In the genomic region with DNA sequence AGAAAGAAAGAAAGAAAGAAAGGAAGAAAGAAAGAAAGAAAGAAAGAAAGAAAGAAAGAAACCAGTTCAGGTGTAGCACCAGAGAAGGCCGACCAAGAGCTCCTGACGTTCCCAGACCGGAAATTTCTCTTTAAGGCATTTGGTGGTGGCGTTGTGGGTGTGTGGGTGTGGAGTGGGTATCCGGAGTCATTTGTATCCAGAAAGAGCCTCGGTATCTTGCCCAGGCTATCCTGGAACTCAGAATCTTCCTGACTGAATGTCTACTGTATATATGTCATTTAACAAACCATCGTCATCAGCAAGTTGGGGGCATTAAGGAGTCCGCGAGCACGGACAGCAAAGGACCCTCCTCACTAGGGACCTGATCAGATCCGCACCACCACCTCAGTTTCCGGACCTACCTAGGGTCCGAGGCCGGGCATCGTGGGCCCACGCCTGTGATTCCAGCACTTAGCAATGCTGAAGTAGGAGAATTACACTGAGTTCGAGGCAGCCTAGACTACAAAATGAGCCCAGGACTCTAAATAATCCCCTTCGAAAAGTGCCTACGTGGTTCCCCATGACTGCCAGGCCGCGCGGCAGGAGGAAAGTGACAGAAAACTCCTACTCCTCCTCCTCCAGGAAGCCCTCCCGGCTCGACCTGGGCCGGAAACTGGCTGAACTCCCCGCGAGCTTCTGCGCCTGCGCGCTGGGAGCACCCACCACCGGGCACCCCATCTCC, we compare ENCODE assay signal across 9 mouse cellular contexts. TPM values are rescaled to one million over a fixed set of nuclear protein-coding genes. Genes with fewer than 3 reads are reported as not detected.
A peak's percentile ranks its signal among the peaks of the same experiment; 100 is the strongest.
DNase-seq lines count a peak whose midpoint lies in the region; ATAC-seq and TF ChIP-seq lines count a peak whose summit lies in the region.
"Had no signal": no experiment of that assay in that cellular context is flagged by ENCODE, and none has a peak within 500 bp of the region (broad histone marks: within the 10 kb centered on the region; RNA-seq: fewer than 3 reads in every experiment).

No protein-coding gene starts in this region.

- H3K27ac ChIP-seq in heart, embryonic 10.5 days = peak overlapping the region; percentile 91
- H3K27ac ChIP-seq in forebrain, embryonic 10.5 days = peak overlapping the region; percentile 93
- peak overlapping the region; percentile 69 for H3K27ac ChIP-seq in liver, embryonic 14.5 days

- no peak for DNase-seq in heart, embryonic 10.5 days (ENCODE audit: low spot score)
- DNase-seq in heart, postnatal 10 days = no peak
- DNase-seq in 3T3-L1 (ENCODE audit: low read depth, low spot score) = peak; percentile 72
- no peak for DNase-seq in forebrain, embryonic 10.5 days (ENCODE audit: extremely low spot score, low spot score)
- no peak for DNase-seq in liver, embryonic 14.5 days (ENCODE audit: low read depth in 3 of 3, low spot score in 3 of 3)
- DNase-seq in urinary bladder, postnatal 10 days (ENCODE audit: low spot score) = no peak
- no peak for DNase-seq in gastrocnemius, postnatal 25 days
- no peak for DNase-seq in gastrocnemius, adult 18-20 months (ENCODE audit: low spot score)

- H3K27me3 ChIP-seq in heart, embryonic 10.5 days (ENCODE audit: insufficient read depth, poor library complexity, severe bottlenecking) = 0 out of 2 replicates have a peak, but pooled peaks cover 5% of the 10 kb centered on the region
- peaks cover 14% of the 10 kb centered on the region; the same call in 1 of the 2 replicates for H3K27me3 ChIP-seq in forebrain, embryonic 10.5 days (ENCODE audit: poor library complexity, severe bottlenecking)
- no peaks in the 10 kb centered on the region for H3K27me3 ChIP-seq in liver, embryonic 14.5 days (ENCODE audit: control insufficient read depth, insufficient read depth, low read length)
- H3K27me3 ChIP-seq: Patski had no signal

- intact Hi-C loops in heart, postnatal 10 days (cut with DNase I) = loop anchor here (1.0 kb wide), 2 partner anchors 20 to 24 kb away; partner anchors contain the start of gene Rpl18a

- TF ChIP-seq EP300 in liver, embryonic 14.5 days (IDR thresholded peaks at IDR 0.05; ENCODE audit: low read depth) = no peak

- peaks cover 47% of the 10 kb centered on the region for H3K4me1 ChIP-seq in heart, embryonic 10.5 days
- H3K4me1 ChIP-seq in forebrain, embryonic 10.5 days = peaks cover 44% of the 10 kb centered on the region
- H3K4me1 ChIP-seq in liver, embryonic 14.5 days (replicated peaks; ENCODE audit: control insufficient read depth in 2 of 2, insufficient read depth in 2 of 2, low read length in 1 of 2) = peaks cover 12 to 14% of the 10 kb centered on the region in 2 experiments

- peaks cover 5% of the 10 kb centered on the region; the same call in 1 of the 2 replicates for H3K36me3 ChIP-seq in heart, embryonic 10.5 days
- H3K36me3 ChIP-seq in forebrain, embryonic 10.5 days (replicated peaks) = peaks cover 12% of the 10 kb centered on the region
- H3K36me3 ChIP-seq in liver, embryonic 14.5 days (replicated peaks; ENCODE audit: control insufficient read depth, insufficient read depth, low read depth) = no peaks in the 10 kb centered on the region

- no peak for ATAC-seq in liver, embryonic 14.5 days (ENCODE audit: insufficient read depth)

- no peaks in the 10 kb centered on the region for H3K9me3 ChIP-seq in heart, embryonic 10.5 days
- no peaks in the 10 kb centered on the region for H3K9me3 ChIP-seq in forebrain, embryonic 10.5 days
- H3K9me3 ChIP-seq in liver, embryonic 14.5 days (ENCODE audit: control insufficient read depth, low read length) = no peaks in the 10 kb centered on the region

- 8% methylated on average over 31 of the region's 31 CpGs for WGBS in heart, embryonic 10.5 days
- 8% methylated on average over 31 of the region's 31 CpGs for WGBS in forebrain, embryonic 10.5 days
- 1% methylated on average over 31 of the region's 31 CpGs for WGBS in liver, embryonic 14.5 days (ENCODE audit: insufficient replicate concordance)

- peak overlapping the region; percentile 84 for H3K4me2 ChIP-seq in liver, embryonic 14.5 days (ENCODE audit: low read depth)

- TF ChIP-seq CTCF in liver, embryonic 14.5 days (IDR thresholded peaks at IDR 0.05; ENCODE audit: low read depth) = no peak

- H3K4me3 ChIP-seq in heart, embryonic 10.5 days = peak overlapping the region; percentile 71
- H3K4me3 ChIP-seq in forebrain, embryonic 10.5 days = peak overlapping the region; percentile 82
- H3K4me3 ChIP-seq in liver, embryonic 14.5 days (ENCODE audit: insufficient read depth in 1 of 2, low read depth in 2 of 2, low read length in 2 of 2) = peak overlapping the region; percentile 78 to 79

- peak overlapping the region; percentile 87 for H3K9ac ChIP-seq in liver, embryonic 14.5 days (replicated peaks)

RNA-seq across cellular contexts. Expression of gene Ccdc124, which starts 0.9 kb away (rescaled TPM):
- polyA plus RNA-seq in heart, embryonic 10.5 days (2016; fragmentation: Nextera tagmentation; extraction: Ambion mirVana) = 120 and 143 TPM in 2 replicates
- total RNA-seq in heart, postnatal 10 days (2021) = 10 to 100 TPM; 40.9 to 41.1 TPM
- 184 and 186 TPM in 2 replicates for polyA plus RNA-seq in forebrain, embryonic 10.5 days (2016; fragmentation: Nextera tagmentation; extraction: Ambion mirVana)
- polyA plus RNA-seq in liver, embryonic 14.5 days (2012; rRNA removed) = 20.4 and 34.3 TPM in 2 replicates
- 54.1 and 56.3 TPM in 2 replicates for polyA plus RNA-seq in liver, embryonic 14.5 days (2014; fragmentation: Nextera tagmentation; extraction: Ambion mirVana)
- total RNA-seq in gastrocnemius, postnatal 25 days (2021) = 10 to 100 TPM; 58.3 to 58.8 TPM
- 10 to 100 TPM; 72.6 to 76.5 TPM for total RNA-seq in gastrocnemius, adult 18-20 months (2021)

RNA-seq across cellular contexts. Expression of gene Kcnn1, which starts 9.7 kb away (rescaled TPM):
- 1.1 and 1.6 TPM in 2 replicates for polyA plus RNA-seq in heart, embryonic 10.5 days (2016; fragmentation: Nextera tagmentation; extraction: Ambion mirVana)
- 1 to 10 TPM; 3.1 to 3.7 TPM for total RNA-seq in heart, postnatal 10 days (2021)
- polyA plus RNA-seq in forebrain, embryonic 10.5 days (2016; fragmentation: Nextera tagmentation; extraction: Ambion mirVana) = 4.7 and 5.9 TPM in 2 replicates
- 0.27 and 0.34 TPM in 2 replicates for polyA plus RNA-seq in liver, embryonic 14.5 days (2012; rRNA removed)
- polyA plus RNA-seq in liver, embryonic 14.5 days (2014; fragmentation: Nextera tagmentation; extraction: Ambion mirVana) = 0.08 and 0.17 TPM in 2 replicates
- 10 to 100 TPM; 11.8 to 14.4 TPM for total RNA-seq in gastrocnemius, postnatal 25 days (2021)
- total RNA-seq in gastrocnemius, adult 18-20 months (2021) = 10 to 100 TPM; 18.2 to 21.1 TPM

RNA-seq across cellular contexts. Expression of gene Slc5a5, which starts 19.8 kb away (rescaled TPM):
- polyA plus RNA-seq in heart, embryonic 10.5 days (2016; fragmentation: Nextera tagmentation; extraction: Ambion mirVana) = 0.07 and 0.29 TPM in 2 replicates
- under 1 TPM in 1 of 2 experiments, not detected in 1; 0.10 TPM for total RNA-seq in heart, postnatal 10 days (2021)
- polyA plus RNA-seq in forebrain, embryonic 10.5 days (2016; fragmentation: Nextera tagmentation; extraction: Ambion mirVana) = 0.36 and 0.38 TPM in 2 replicates
- 0.06 and 0.10 TPM in 2 replicates for polyA plus RNA-seq in liver, embryonic 14.5 days (2012; rRNA removed)
- polyA plus RNA-seq in liver, embryonic 14.5 days (2014; fragmentation: Nextera tagmentation; extraction: Ambion mirVana) = 0.03 and 0.05 TPM in 2 replicates
- not detected for total RNA-seq in gastrocnemius, postnatal 25 days (2021)
- under 1 TPM in 1 of 2 experiments, not detected in 1; 0.07 TPM for total RNA-seq in gastrocnemius, adult 18-20 months (2021)

RNA-seq across cellular contexts. Expression of gene Rpl18a, which starts 24.4 kb away (rescaled TPM):
- 2,378 and 2,634 TPM in 2 replicates for polyA plus RNA-seq in heart, embryonic 10.5 days (2016; fragmentation: Nextera tagmentation; extraction: Ambion mirVana)
- 1,000 to 10,000 TPM; 1,171 to 1,193 TPM for total RNA-seq in heart, postnatal 10 days (2021)
- polyA plus RNA-seq in forebrain, embryonic 10.5 days (2016; fragmentation: Nextera tagmentation; extraction: Ambion mirVana) = 3,478 and 3,689 TPM in 2 replicates
- 2,449 and 2,899 TPM in 2 replicates for polyA plus RNA-seq in liver, embryonic 14.5 days (2012; rRNA removed)
- 3,155 and 3,211 TPM in 2 replicates for polyA plus RNA-seq in liver, embryonic 14.5 days (2014; fragmentation: Nextera tagmentation; extraction: Ambion mirVana)
- 100 to 1,000 TPM; 829 to 878 TPM for total RNA-seq in gastrocnemius, postnatal 25 days (2021)
- total RNA-seq in gastrocnemius, adult 18-20 months (2021) = 1,000 to 10,000 TPM; 1,014 to 1,053 TPM

RNA-seq across cellular contexts. Expression of gene Map1s, which starts 32.9 kb away (rescaled TPM):
- polyA plus RNA-seq in heart, embryonic 10.5 days (2016; fragmentation: Nextera tagmentation; extraction: Ambion mirVana) = 49.6 and 58.4 TPM in 2 replicates
- total RNA-seq in heart, postnatal 10 days (2021) = 10 to 100 TPM; 31.0 to 32.3 TPM
- 69.1 and 69.3 TPM in 2 replicates for polyA plus RNA-seq in forebrain, embryonic 10.5 days (2016; fragmentation: Nextera tagmentation; extraction: Ambion mirVana)
- 11.5 and 15.4 TPM in 2 replicates for polyA plus RNA-seq in liver, embryonic 14.5 days (2012; rRNA removed)
- 9.3 and 11.8 TPM in 2 replicates for polyA plus RNA-seq in liver, embryonic 14.5 days (2014; fragmentation: Nextera tagmentation; extraction: Ambion mirVana)
- 10 to 100 TPM; 11.6 to 11.7 TPM for total RNA-seq in gastrocnemius, postnatal 25 days (2021)
- total RNA-seq in gastrocnemius, adult 18-20 months (2021) = 10 to 100 TPM in 1 of 2 experiments, 1 to 10 TPM in 1; 9.4 to 13.7 TPM
